Mouse (Mus musculus): ENCODE data around the gene Gm5169.
"Not testable (repeated sequence)": the region's sequence is repeated elsewhere in the genome, so short reads cannot be mapped to it uniquely, and the experiment has no call there.

Gm5169 gene

DNA sequence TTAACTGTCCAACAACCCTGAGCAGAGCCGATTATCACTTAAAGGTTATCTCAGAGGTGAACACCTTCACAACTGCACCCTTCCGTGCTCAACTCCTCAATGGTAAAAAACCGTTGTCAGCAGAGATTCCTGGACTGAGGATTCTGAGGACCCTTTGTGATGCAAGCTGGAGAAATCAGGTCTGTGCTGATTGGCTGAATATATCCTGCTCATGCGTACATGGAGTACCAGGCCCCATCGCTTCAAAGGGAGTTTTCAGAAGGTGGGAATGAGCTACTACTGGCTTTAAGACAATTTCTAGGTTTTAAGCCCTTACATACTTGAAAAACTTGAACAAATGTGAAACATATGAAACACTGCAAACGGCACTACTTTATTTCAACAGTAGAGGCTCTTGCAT, at the start of gene Gm5169:
Gm5169 (minus strand) TSS at position 101 of the 400 bp plus-strand sequence.
- not testable (repeated sequence) for DNase-seq (ENCODE audit: low spot score)

DNA sequence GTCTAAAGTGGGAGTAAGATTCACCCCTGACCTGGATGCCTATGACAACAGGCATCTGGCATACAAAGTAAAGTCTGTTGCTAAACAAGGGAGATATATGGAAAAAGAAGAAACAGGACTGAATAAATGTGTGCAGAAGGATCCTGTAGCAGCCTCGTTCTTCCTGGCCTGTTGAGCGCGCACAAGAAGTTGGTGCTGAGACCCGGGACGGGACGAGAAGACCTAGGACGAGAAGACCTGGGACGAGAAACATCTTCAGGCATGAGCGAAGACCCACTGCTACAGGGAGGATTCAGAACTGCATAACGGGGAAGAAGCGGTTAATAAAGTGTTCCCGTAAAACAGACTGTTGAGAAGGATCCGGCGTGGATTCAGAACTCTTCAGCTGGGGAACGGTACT, 46.2 kb upstream of the Gm5169 start:
- DNase-seq (ENCODE audit: low spot score): not testable (repeated sequence)

All from yolk sac, embryonic 10.5 days (tissue).